8 mouse cellular contexts compared by ENCODE assay signal in genomic region chr12:119237241-119237920, GRCm38 (mm10). TPM values are rescaled to one million over a fixed set of nuclear protein-coding genes. Genes with fewer than 3 reads are reported as not detected.
A peak's percentile ranks its signal among the peaks of the same experiment; 100 is the strongest.
DNase-seq lines count a peak whose midpoint lies in the region; ATAC-seq lines count a peak whose summit lies in the region.

No protein-coding gene starts in this region.

- peak overlapping the region; percentile 61 for H3K4me3 ChIP-seq in intestine, embryonic 15.5 days (replicated peaks)
- H3K4me3 ChIP-seq in midbrain, embryonic 15.5 days, result peak overlapping the region; percentile 82

- no peaks in the 10 kb centered on the region for H3K27me3 ChIP-seq in intestine, embryonic 15.5 days (replicated peaks)
- H3K27me3 ChIP-seq in midbrain, embryonic 15.5 days (replicated peaks), result no peaks in the 10 kb centered on the region

- H3K4me2 ChIP-seq in intestine, embryonic 15.5 days (replicated peaks), result peak overlapping the region; percentile 97
- peak overlapping the region; percentile 90 for H3K4me2 ChIP-seq in midbrain, embryonic 15.5 days

- no peaks in the 10 kb centered on the region for H3K9me3 ChIP-seq in intestine, embryonic 15.5 days
- no peaks in the 10 kb centered on the region for H3K9me3 ChIP-seq in midbrain, embryonic 15.5 days

- peak overlapping the region; percentile 82; the same call in 1 of the 2 replicates for H3K27ac ChIP-seq in intestine, embryonic 15.5 days
- H3K27ac ChIP-seq in midbrain, embryonic 15.5 days, result peak overlapping the region; percentile 95

- 2% methylated on average over 13 of the region's 13 CpGs for WGBS in intestine, embryonic 15.5 days
- under 1% methylated on average over 13 of the region's 13 CpGs for WGBS in midbrain, embryonic 15.5 days

- H3K36me3 ChIP-seq in intestine, embryonic 15.5 days, result no peaks in the 10 kb centered on the region
- H3K36me3 ChIP-seq in midbrain, embryonic 15.5 days (replicated peaks), result no peaks in the 10 kb centered on the region

- H3K4me1 ChIP-seq in intestine, embryonic 15.5 days (replicated peaks), result no peaks in the 10 kb centered on the region
- H3K4me1 ChIP-seq in midbrain, embryonic 15.5 days, result peaks cover 35% of the 10 kb centered on the region

- DNase-seq in gastrocnemius, postnatal 14 days, result peak; percentile 3
- DNase-seq in gastrocnemius, adult 8-10 months (ENCODE audit: low spot score in 2 of 2), result no peak
- peak; percentile 7 for DNase-seq in thymus, postnatal 4 days
- DNase-seq in thymus, postnatal 14 days, result no peak
- no peak for DNase-seq in right cerebral cortex, postnatal 14 days
- DNase-seq in layer of hippocampus, postnatal 25 days (ENCODE audit: extremely low spot score in 1 of 2, low spot score in 1 of 2), result no peak

- intact Hi-C loops in gastrocnemius, postnatal 14 days (cut with DNase I; ENCODE audit: low total_unique reads), result no loop called here

- ATAC-seq in intestine, embryonic 15.5 days, result peak; percentile 57; the same call in 1 of the 2 replicates
- ATAC-seq in midbrain, embryonic 15.5 days (replicated peaks), result peak; percentile 63

- peak overlapping the region; percentile 64 for H3K9ac ChIP-seq in intestine, embryonic 15.5 days
- peak overlapping the region; percentile 86 for H3K9ac ChIP-seq in midbrain, embryonic 15.5 days

RNA-seq across cellular contexts. Expression of gene Itgb8, which starts 1.2 kb away (rescaled TPM):
- 1 to 10 TPM; 1.2 to 3.8 TPM for total RNA-seq in gastrocnemius, postnatal 14 days (2021)
- total RNA-seq in gastrocnemius, adult 8-10 months (2022), result under 1 TPM; 0.39 to 0.54 (median 0.47) TPM
- 2.5 and 2.6 TPM in 2 replicates for polyA plus RNA-seq in intestine, embryonic 15.5 days (2015; fragmentation: Nextera tagmentation; extraction: Ambion mirVana)
- 10.5 and 11.3 TPM in 2 replicates for polyA plus RNA-seq in midbrain, embryonic 15.5 days (2015; fragmentation: Nextera tagmentation; extraction: Ambion mirVana)
- total RNA-seq in layer of hippocampus, postnatal 25 days (2021), result 10 to 100 TPM; 30.7 to 32.9 TPM

Comparison
In these comparisons a context has a peak if more than half of its experiments do, and no peak if none do; other contexts are left out.
1. DNase-seq: peak in gastrocnemius, postnatal 14 days (single experiment) and thymus, postnatal 4 days (single experiment); none in gastrocnemius, adult 8-10 months (0 of 2), thymus, postnatal 14 days (single experiment), right cerebral cortex, postnatal 14 days (single experiment) and layer of hippocampus, postnatal 25 days (0 of 2).
2. RNA of gene Itgb8, which starts 1.2 kb away (total RNA-seq): 30.7 to 32.9 TPM in layer of hippocampus, postnatal 25 days; 1.2 to 3.8 TPM in gastrocnemius, postnatal 14 days and 0.39 to 0.54 TPM in gastrocnemius, adult 8-10 months; every median in the first group is over 4 times any median in the second.